Comparison of ENCODE assay signal across 11 mouse cellular contexts in the genomic region with DNA sequence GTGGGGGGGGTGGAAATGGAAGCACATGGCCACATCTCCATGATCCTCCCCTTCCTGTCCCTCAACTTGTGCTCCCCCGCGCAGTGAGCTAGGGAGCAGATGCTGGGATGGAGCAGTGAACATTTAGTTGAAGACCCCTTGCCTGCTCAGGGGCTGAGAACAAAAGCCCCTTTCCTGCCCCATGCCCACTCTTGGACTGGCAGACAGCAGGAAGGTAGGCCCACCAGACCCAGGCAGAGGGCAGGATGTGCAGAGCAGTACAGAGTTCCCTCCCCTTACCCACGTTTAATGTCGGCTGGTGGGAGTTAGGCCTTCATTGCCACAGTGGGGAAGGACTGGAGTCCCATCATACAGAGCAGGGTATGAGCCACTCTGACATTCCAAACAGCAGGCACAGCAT. TPM values are rescaled to one million over a fixed set of nuclear protein-coding genes. Genes with fewer than 3 reads are reported as not detected.
DNase-seq lines count a peak whose midpoint lies in the region; ATAC-seq and TF ChIP-seq lines count a peak whose summit lies in the region.
"Had no signal": no experiment of that assay in that cellular context is flagged by ENCODE, and none has a peak within 500 bp of the region (broad histone marks: within the 10 kb centered on the region; RNA-seq: fewer than 3 reads in every experiment).

No protein-coding gene starts in this region.

- H3K4me1 ChIP-seq in bone marrow, adult 2 months (ENCODE audit: control insufficient read depth, insufficient read depth, low read length): peaks cover 13% of the 10 kb centered on the region
- peaks cover 35% of the 10 kb centered on the region for H3K4me1 ChIP-seq in embryonic facial prominence, embryonic 13.5 days
- peaks cover 22% of the 10 kb centered on the region for H3K4me1 ChIP-seq in midbrain, embryonic 16.5 days (ENCODE audit: control insufficient read depth, insufficient read depth, low read length)

- DNase-seq in left cerebral cortex, adult 2 months (ENCODE audit: extremely low spot score in 1 of 2, low spot score in 2 of 2): peak in 1 of 2 experiments; percentile 10
- no peak for DNase-seq in left cerebral cortex, adult 18-20 months (ENCODE audit: low spot score in 2 of 2)
- DNase-seq in T-cell, adult 2 months (ENCODE audit: low spot score): no peak
- DNase-seq in right cerebral cortex, postnatal 10 days (ENCODE audit: low spot score in 2 of 2): no peak
- DNase-seq in yolk sac, embryonic 10.5 days (ENCODE audit: low spot score): no peak

- peak overlapping the region; percentile 19; the same call in 1 of the 2 replicates for H3K27ac ChIP-seq in left cerebral cortex, adult 2 months
- peak overlapping the region; percentile 89 for H3K27ac ChIP-seq in bone marrow, adult 2 months (ENCODE audit: control insufficient read depth, insufficient read depth, low read depth, low read length, poor library complexity)
- H3K27ac ChIP-seq in embryonic facial prominence, embryonic 13.5 days: peak overlapping the region; percentile 90
- H3K27ac ChIP-seq in midbrain, embryonic 16.5 days (ENCODE audit: low read length): no peak overlapping the region
- H3K27ac ChIP-seq: forebrain, embryonic 12.5 days had no signal

- H3K9me3 ChIP-seq in embryonic facial prominence, embryonic 13.5 days: no peaks in the 10 kb centered on the region
- no peaks in the 10 kb centered on the region for H3K9me3 ChIP-seq in midbrain, embryonic 16.5 days (replicated peaks; ENCODE audit: control insufficient read depth, low read length, poor library complexity, severe bottlenecking)
- H3K9me3 ChIP-seq: forebrain, embryonic 12.5 days; G1E had no signal

- no peak overlapping the region for H3K9ac ChIP-seq in embryonic facial prominence, embryonic 13.5 days
- no peak overlapping the region for H3K9ac ChIP-seq in midbrain, embryonic 16.5 days (ENCODE audit: low read depth, low read length)
- H3K9ac ChIP-seq: forebrain, embryonic 12.5 days had no signal

- no peak for TF ChIP-seq POLR2A in bone marrow, adult 2 months (IDR thresholded peaks at IDR 0.05; ENCODE audit: borderline replicate concordance, control insufficient read depth, low read depth, low read length)

- WGBS in bone marrow, adult 2 months: 45% methylated on average over 4 of the region's 4 CpGs
- WGBS in embryonic facial prominence, embryonic 13.5 days: 82% methylated on average over 4 of the region's 4 CpGs
- WGBS in midbrain, embryonic 16.5 days: 86% methylated on average over 4 of the region's 4 CpGs

- no peaks in the 10 kb centered on the region for H3K27me3 ChIP-seq in embryonic facial prominence, embryonic 13.5 days
- H3K27me3 ChIP-seq in midbrain, embryonic 16.5 days (ENCODE audit: control insufficient read depth, insufficient read depth, low read depth, low read length): no peaks in the 10 kb centered on the region

- TF ChIP-seq CTCF in left cerebral cortex, adult 2 months (IDR thresholded peaks at IDR 0.05): no peak
- no peak for TF ChIP-seq CTCF in bone marrow, adult 2 months (IDR thresholded peaks at IDR 0.05; ENCODE audit: control insufficient read depth, insufficient read depth, low read length)

- peaks cover 53% of the 10 kb centered on the region for H3K36me3 ChIP-seq in embryonic facial prominence, embryonic 13.5 days
- H3K36me3 ChIP-seq in midbrain, embryonic 16.5 days (ENCODE audit: control insufficient read depth, insufficient read depth, low read length): peaks cover 36% of the 10 kb centered on the region

- no peak for ATAC-seq in embryonic facial prominence, embryonic 13.5 days (ENCODE audit: insufficient number of reproducible peaks, insufficient read depth, low FRiP score, low TSS enrichment, low read depth)
- ATAC-seq in midbrain, embryonic 16.5 days: 0 out of 2 replicates have a peak, but pooled peaks have one; percentile 0

- no peak overlapping the region for H3K4me2 ChIP-seq in embryonic facial prominence, embryonic 13.5 days
- no peak overlapping the region for H3K4me2 ChIP-seq in midbrain, embryonic 16.5 days (ENCODE audit: low read length)
- H3K4me2 ChIP-seq: forebrain, embryonic 12.5 days had no signal

- H3K4me3 ChIP-seq in left cerebral cortex, adult 2 months: no peak overlapping the region
- H3K4me3 ChIP-seq in bone marrow, adult 2 months (replicated peaks; ENCODE audit: control insufficient read depth, low read depth, low read length): no peak overlapping the region
- no peak overlapping the region for H3K4me3 ChIP-seq in embryonic facial prominence, embryonic 13.5 days
- H3K4me3 ChIP-seq in midbrain, embryonic 16.5 days (ENCODE audit: low read depth, low read length): no peak overlapping the region
- H3K4me3 ChIP-seq: forebrain, embryonic 12.5 days had no signal

- intact Hi-C loops in left cerebral cortex, adult 2 months (cut with DNase I): no loop called here

RNA-seq across cellular contexts. Expression of a gene that starts 1.6 kb away (rescaled TPM):
- 10 to 100 TPM in 1 of 2 experiments, 1 to 10 TPM in 1; 6.3 to 12.0 TPM for total RNA-seq in left cerebral cortex, adult 2 months (2021)
- 1 to 10 TPM; 5.6 to 7.8 TPM for total RNA-seq in left cerebral cortex, adult 18-20 months (2021)
- 22.7 and 34.2 TPM in 2 replicates for polyA plus RNA-seq in bone marrow, adult 2 months (2011; ENCODE audit: insufficient read depth, insufficient read length, low replicate concordance, missing spikeins)
- polyA plus RNA-seq in embryonic facial prominence, embryonic 13.5 days (2015; fragmentation: Nextera tagmentation; extraction: Ambion mirVana): 20.5 and 20.8 TPM in 2 replicates
- 6.0 and 6.9 TPM in 2 replicates for polyA plus RNA-seq in midbrain, embryonic 16.5 days (2015; fragmentation: Nextera tagmentation; extraction: Ambion mirVana)

RNA-seq across cellular contexts. Expression of a gene that starts 24.5 kb away (rescaled TPM):
- 10 to 100 TPM; 51.0 to 52.2 TPM for total RNA-seq in left cerebral cortex, adult 2 months (2021)
- total RNA-seq in left cerebral cortex, adult 18-20 months (2021): 10 to 100 TPM; 51.3 to 56.2 TPM
- 4.7 and 7.2 TPM in 2 replicates for polyA plus RNA-seq in bone marrow, adult 2 months (2011; ENCODE audit: insufficient read depth, insufficient read length, low replicate concordance, missing spikeins)
- 26.8 and 30.5 TPM in 2 replicates for polyA plus RNA-seq in embryonic facial prominence, embryonic 13.5 days (2015; fragmentation: Nextera tagmentation; extraction: Ambion mirVana)
- 52.1 and 53.8 TPM in 2 replicates for polyA plus RNA-seq in midbrain, embryonic 16.5 days (2015; fragmentation: Nextera tagmentation; extraction: Ambion mirVana)

RNA-seq across cellular contexts. Expression of a gene that starts 25.4 kb away (rescaled TPM):
- 100 to 1,000 TPM; 287 to 321 TPM for total RNA-seq in left cerebral cortex, adult 2 months (2021)
- total RNA-seq in left cerebral cortex, adult 18-20 months (2021): 100 to 1,000 TPM; 258 to 281 TPM
- 41.2 and 92.7 TPM in 2 replicates for polyA plus RNA-seq in bone marrow, adult 2 months (2011; ENCODE audit: insufficient read depth, insufficient read length, low replicate concordance, missing spikeins)
- 122 and 124 TPM in 2 replicates for polyA plus RNA-seq in embryonic facial prominence, embryonic 13.5 days (2015; fragmentation: Nextera tagmentation; extraction: Ambion mirVana)
- 185 and 199 TPM in 2 replicates for polyA plus RNA-seq in midbrain, embryonic 16.5 days (2015; fragmentation: Nextera tagmentation; extraction: Ambion mirVana)

RNA-seq across cellular contexts. Expression of a gene that starts 34.0 kb away (rescaled TPM):
- 100 to 1,000 TPM; 188 to 196 TPM for total RNA-seq in left cerebral cortex, adult 2 months (2021)
- total RNA-seq in left cerebral cortex, adult 18-20 months (2021): 100 to 1,000 TPM; 186 to 201 TPM
- 0.54 and 1.7 TPM in 2 replicates for polyA plus RNA-seq in bone marrow, adult 2 months (2011; ENCODE audit: insufficient read depth, insufficient read length, low replicate concordance, missing spikeins)
- polyA plus RNA-seq in embryonic facial prominence, embryonic 13.5 days (2015; fragmentation: Nextera tagmentation; extraction: Ambion mirVana): 4.9 TPM in 2 replicates
- polyA plus RNA-seq in midbrain, embryonic 16.5 days (2015; fragmentation: Nextera tagmentation; extraction: Ambion mirVana): 2.6 and 3.0 TPM in 2 replicates

RNA-seq across cellular contexts. Expression of a gene that starts 50.5 kb away (rescaled TPM):
- 1 to 10 TPM; 1.8 to 2.7 TPM for total RNA-seq in left cerebral cortex, adult 2 months (2021)
- 1 to 10 TPM; 2.9 to 3.4 TPM for total RNA-seq in left cerebral cortex, adult 18-20 months (2021)
- polyA plus RNA-seq in bone marrow, adult 2 months (2011; ENCODE audit: insufficient read depth, insufficient read length, low replicate concordance, missing spikeins): not detected in 2 replicates
- 19.9 and 32.0 TPM in 2 replicates for polyA plus RNA-seq in embryonic facial prominence, embryonic 13.5 days (2015; fragmentation: Nextera tagmentation; extraction: Ambion mirVana)
- 14.0 and 49.2 TPM in 2 replicates for polyA plus RNA-seq in midbrain, embryonic 16.5 days (2015; fragmentation: Nextera tagmentation; extraction: Ambion mirVana)
- total RNA-seq: G1E; neutrophil, adult 5-6 weeks had no signal
- polyA plus RNA-seq: G1E had no signal
